Comparison of ENCODE assay signal across 17 mouse cellular contexts in genomic region chr10:128980644-128981365, GRCm38 (mm10). TPM values are rescaled to one million over a fixed set of nuclear protein-coding genes. Genes with fewer than 3 reads are reported as not detected.
DNase-seq lines count a peak whose midpoint lies in the region; ATAC-seq lines count a peak whose summit lies in the region.
"Had no signal": no experiment of that assay in that cellular context is flagged by ENCODE, and none has a peak within 500 bp of the region (broad histone marks: within the 10 kb centered on the region; RNA-seq: fewer than 3 reads in every experiment).

No protein-coding gene starts in this region.

- WGBS in kidney, embryonic 16.5 days = 79% methylated on average over 3 of the region's 3 CpGs
- whole genome bisulfite sequencing in kidney, embryonic 15.5 days = 74% methylated on average over 3 of the region's 3 CpGs
- WGBS in lung, embryonic 16.5 days = 36% methylated on average over 3 of the region's 3 CpGs
- WGBS in forebrain, embryonic 16.5 days = 86% methylated on average over 3 of the region's 3 CpGs

- H3K36me3 ChIP-seq in kidney, embryonic 16.5 days (ENCODE audit: insufficient read depth, low read length) = no peaks in the 10 kb centered on the region
- no peaks in the 10 kb centered on the region for H3K36me3 ChIP-seq in kidney, embryonic 15.5 days
- H3K36me3 ChIP-seq in lung, embryonic 16.5 days (ENCODE audit: control insufficient read depth, insufficient read depth, low read length) = no peaks in the 10 kb centered on the region
- H3K36me3 ChIP-seq in forebrain, embryonic 16.5 days (ENCODE audit: control insufficient read depth, insufficient read depth) = no peaks in the 10 kb centered on the region
- H3K36me3 ChIP-seq: hindbrain, embryonic 12.5 days; midbrain, embryonic 10.5 days had no signal

- H3K27ac ChIP-seq in kidney, embryonic 16.5 days (ENCODE audit: low read length) = no peak overlapping the region
- no peak overlapping the region for H3K27ac ChIP-seq in kidney, embryonic 15.5 days
- H3K27ac ChIP-seq in lung, embryonic 16.5 days (ENCODE audit: low read length) = peak overlapping the region; percentile 53
- H3K27ac ChIP-seq in forebrain, embryonic 16.5 days (ENCODE audit: low read length) = no peak overlapping the region
- H3K27ac ChIP-seq: hindbrain, embryonic 12.5 days; midbrain, embryonic 10.5 days had no signal

- DNase-seq in ES-CJ7 (ENCODE audit: low read depth, low spot score) = peak; percentile 46
- DNase-seq in NIH3T3 (ENCODE audit: low read depth) = peak; percentile 76
- DNase-seq in cerebellum, postnatal 4 days (ENCODE audit: low spot score in 2 of 2) = no peak
- DNase-seq in layer of hippocampus, adult 8-10 months (ENCODE audit: low spot score in 2 of 2) = no peak
- DNase-seq: adrenal gland, postnatal 25 days; cerebellum, adult 11-12 months; gastrocnemius, postnatal 25 days; kidney, postnatal 4 days had no signal

- no peaks in the 10 kb centered on the region for H3K9me3 ChIP-seq in kidney, embryonic 16.5 days (ENCODE audit: low read length)
- no peaks in the 10 kb centered on the region for H3K9me3 ChIP-seq in kidney, embryonic 15.5 days (replicated peaks)
- no peaks in the 10 kb centered on the region for H3K9me3 ChIP-seq in lung, embryonic 16.5 days (ENCODE audit: control insufficient read depth, low read length)
- no peaks in the 10 kb centered on the region for H3K9me3 ChIP-seq in forebrain, embryonic 16.5 days (ENCODE audit: control insufficient read depth, low read length)
- H3K9me3 ChIP-seq: hindbrain, embryonic 12.5 days; midbrain, embryonic 10.5 days had no signal

- peak; percentile 73 for ATAC-seq in kidney, embryonic 16.5 days (ENCODE audit: low FRiP score, low TSS enrichment)
- no peak for ATAC-seq in kidney, embryonic 15.5 days (replicated peaks; ENCODE audit: low FRiP score)
- peak; percentile 85 for ATAC-seq in lung, embryonic 16.5 days (ENCODE audit: low read depth)
- ATAC-seq in forebrain, embryonic 16.5 days = no peak

- H3K4me2 ChIP-seq in kidney, embryonic 16.5 days (replicated peaks; ENCODE audit: low read depth, low read length) = no peak overlapping the region
- H3K4me2 ChIP-seq in kidney, embryonic 15.5 days = no peak overlapping the region
- no peak overlapping the region for H3K4me2 ChIP-seq in lung, embryonic 16.5 days (ENCODE audit: low read depth, low read length)
- H3K4me2 ChIP-seq in forebrain, embryonic 16.5 days (ENCODE audit: low read length) = no peak overlapping the region
- H3K4me2 ChIP-seq: hindbrain, embryonic 12.5 days had no signal

- no peaks in the 10 kb centered on the region for H3K4me1 ChIP-seq in kidney, embryonic 16.5 days (ENCODE audit: insufficient read depth, low read length)
- peaks cover 2% of the 10 kb centered on the region; the same call in 1 of the 2 replicates for H3K4me1 ChIP-seq in kidney, embryonic 15.5 days
- peaks cover 7% of the 10 kb centered on the region for H3K4me1 ChIP-seq in lung, embryonic 16.5 days (replicated peaks; ENCODE audit: control insufficient read depth, insufficient read depth, low read length)
- no peaks in the 10 kb centered on the region for H3K4me1 ChIP-seq in forebrain, embryonic 16.5 days (replicated peaks; ENCODE audit: control insufficient read depth, insufficient read depth, low read length)
- H3K4me1 ChIP-seq: hindbrain, embryonic 12.5 days; midbrain, embryonic 10.5 days had no signal

- H3K27me3 ChIP-seq in kidney, embryonic 16.5 days (ENCODE audit: insufficient read depth, low read length) = no peaks in the 10 kb centered on the region
- H3K27me3 ChIP-seq in kidney, embryonic 15.5 days = 0 out of 2 replicates have a peak, but pooled peaks cover 3% of the 10 kb centered on the region
- no peaks in the 10 kb centered on the region for H3K27me3 ChIP-seq in lung, embryonic 16.5 days (ENCODE audit: control insufficient read depth, insufficient read depth, low read depth, low read length)
- H3K27me3 ChIP-seq in forebrain, embryonic 16.5 days (replicated peaks; ENCODE audit: control insufficient read depth, insufficient read depth, low read length) = no peaks in the 10 kb centered on the region
- H3K27me3 ChIP-seq: hindbrain, embryonic 12.5 days had no signal

- no peak overlapping the region for H3K4me3 ChIP-seq in kidney, embryonic 16.5 days (ENCODE audit: low read length)
- H3K4me3 ChIP-seq in kidney, embryonic 15.5 days (replicated peaks) = no peak overlapping the region
- H3K4me3 ChIP-seq in lung, embryonic 16.5 days (ENCODE audit: low read length) = no peak overlapping the region
- no peak overlapping the region for H3K4me3 ChIP-seq in forebrain, embryonic 16.5 days (replicated peaks; ENCODE audit: low read length)
- H3K4me3 ChIP-seq: hindbrain, embryonic 12.5 days; midbrain, embryonic 10.5 days had no signal

- H3K9ac ChIP-seq in kidney, embryonic 16.5 days (replicated peaks; ENCODE audit: low read length) = no peak overlapping the region
- H3K9ac ChIP-seq in kidney, embryonic 15.5 days = no peak overlapping the region
- H3K9ac ChIP-seq in lung, embryonic 16.5 days (ENCODE audit: low read length) = no peak overlapping the region
- H3K9ac ChIP-seq in forebrain, embryonic 16.5 days (replicated peaks; ENCODE audit: low read depth, low read length) = no peak overlapping the region
- H3K9ac ChIP-seq: hindbrain, embryonic 12.5 days had no signal

RNA-seq across cellular contexts. Expression of gene Olfr9, which starts 8.4 kb away (rescaled TPM):
- not detected in 2 replicates for polyA plus RNA-seq in kidney, embryonic 16.5 days (2015; fragmentation: Nextera tagmentation; extraction: Ambion mirVana)
- not detected in 2 replicates for polyA plus RNA-seq in kidney, embryonic 15.5 days (2015; fragmentation: Nextera tagmentation; extraction: Ambion mirVana)
- polyA plus RNA-seq in lung, embryonic 16.5 days (2015; fragmentation: Nextera tagmentation; extraction: Ambion mirVana) = not detected in 2 replicates
- polyA plus RNA-seq in forebrain, embryonic 16.5 days (2015; fragmentation: Nextera tagmentation; extraction: Ambion mirVana) = not detected in 2 replicates
- not detected for total RNA-seq in layer of hippocampus, adult 8-10 months (2022)
- total RNA-seq: adrenal gland, postnatal 25 days; gastrocnemius, postnatal 25 days; left cerebral cortex, postnatal 25 days had no signal
- polyA plus RNA-seq: forebrain, embryonic 11.5 days; hindbrain, embryonic 12.5 days; midbrain, embryonic 10.5 days; neural tube, embryonic 14.5 days had no signal

RNA-seq across cellular contexts. Expression of gene Mettl7b, which starts 20.0 kb away (rescaled TPM):
- polyA plus RNA-seq in kidney, embryonic 16.5 days (2015; fragmentation: Nextera tagmentation; extraction: Ambion mirVana) = 12.0 and 17.1 TPM in 2 replicates
- 5.6 and 6.4 TPM in 2 replicates for polyA plus RNA-seq in kidney, embryonic 15.5 days (2015; fragmentation: Nextera tagmentation; extraction: Ambion mirVana)
- polyA plus RNA-seq in lung, embryonic 16.5 days (2015; fragmentation: Nextera tagmentation; extraction: Ambion mirVana) = 0.20 and 0.23 TPM in 2 replicates
- polyA plus RNA-seq in forebrain, embryonic 16.5 days (2015; fragmentation: Nextera tagmentation; extraction: Ambion mirVana) = not detected in 2 replicates
- not detected for total RNA-seq in layer of hippocampus, adult 8-10 months (2022)
- total RNA-seq: adrenal gland, postnatal 25 days; left cerebral cortex, postnatal 25 days had no signal
- polyA plus RNA-seq: forebrain, embryonic 11.5 days; hindbrain, embryonic 12.5 days; midbrain, embryonic 10.5 days; neural tube, embryonic 14.5 days had no signal

RNA-seq across cellular contexts. Expression of gene Olfr763, which starts 29.8 kb away (rescaled TPM):
- not detected in 2 replicates for polyA plus RNA-seq in kidney, embryonic 16.5 days (2015; fragmentation: Nextera tagmentation; extraction: Ambion mirVana)
- not detected in 2 replicates for polyA plus RNA-seq in kidney, embryonic 15.5 days (2015; fragmentation: Nextera tagmentation; extraction: Ambion mirVana)
- polyA plus RNA-seq in lung, embryonic 16.5 days (2015; fragmentation: Nextera tagmentation; extraction: Ambion mirVana) = not detected in 2 replicates
- not detected in 2 replicates for polyA plus RNA-seq in forebrain, embryonic 16.5 days (2015; fragmentation: Nextera tagmentation; extraction: Ambion mirVana)
- total RNA-seq in layer of hippocampus, adult 8-10 months (2022) = not detected
- total RNA-seq: adrenal gland, postnatal 25 days; gastrocnemius, postnatal 25 days; left cerebral cortex, postnatal 25 days had no signal
- polyA plus RNA-seq: forebrain, embryonic 11.5 days; hindbrain, embryonic 12.5 days; midbrain, embryonic 10.5 days; neural tube, embryonic 14.5 days had no signal

RNA-seq across cellular contexts. Expression of gene Itga7, which starts 47.2 kb away (rescaled TPM):
- 3.9 and 4.0 TPM in 2 replicates for polyA plus RNA-seq in kidney, embryonic 16.5 days (2015; fragmentation: Nextera tagmentation; extraction: Ambion mirVana)
- polyA plus RNA-seq in kidney, embryonic 15.5 days (2015; fragmentation: Nextera tagmentation; extraction: Ambion mirVana) = 3.6 and 4.2 TPM in 2 replicates
- 8.5 and 12.2 TPM in 2 replicates for polyA plus RNA-seq in lung, embryonic 16.5 days (2015; fragmentation: Nextera tagmentation; extraction: Ambion mirVana)
- 3.1 and 3.4 TPM in 2 replicates for polyA plus RNA-seq in forebrain, embryonic 16.5 days (2015; fragmentation: Nextera tagmentation; extraction: Ambion mirVana)
- total RNA-seq in layer of hippocampus, adult 8-10 months (2022) = 10 to 100 TPM; 29.5 to 35.4 (median 31.6) TPM

RNA-seq across cellular contexts. Expression of gene Bloc1s1, which starts 57.0 kb away (rescaled TPM):
- 227 and 234 TPM in 2 replicates for polyA plus RNA-seq in kidney, embryonic 16.5 days (2015; fragmentation: Nextera tagmentation; extraction: Ambion mirVana)
- 220 and 231 TPM in 2 replicates for polyA plus RNA-seq in kidney, embryonic 15.5 days (2015; fragmentation: Nextera tagmentation; extraction: Ambion mirVana)
- polyA plus RNA-seq in lung, embryonic 16.5 days (2015; fragmentation: Nextera tagmentation; extraction: Ambion mirVana) = 213 and 216 TPM in 2 replicates
- polyA plus RNA-seq in forebrain, embryonic 16.5 days (2015; fragmentation: Nextera tagmentation; extraction: Ambion mirVana) = 203 and 221 TPM in 2 replicates
- 100 to 1,000 TPM in 2 of 4 experiments, 10 to 100 TPM in 2; 69.0 to 104 (median 90.6) TPM for total RNA-seq in layer of hippocampus, adult 8-10 months (2022)

Comparison
In these comparisons a context has a peak if more than half of its experiments do, and no peak if none do; other contexts are left out.
1. ATAC-seq: peak in kidney, embryonic 16.5 days (single experiment) and lung, embryonic 16.5 days (single experiment); none in kidney, embryonic 15.5 days (single experiment) and forebrain, embryonic 16.5 days (single experiment).
2. DNase-seq: peak in ES-CJ7 (single experiment) and NIH3T3 (single experiment); none in cerebellum, postnatal 4 days (0 of 2) and layer of hippocampus, adult 8-10 months (0 of 2).